Mouse (Mus musculus): ENCODE data around the gene Ube4a. TPM values are rescaled to one million over a fixed set of nuclear protein-coding genes. Genes with fewer than 3 reads are reported as not detected.

Gene Ube4a
- total RNA-seq (2014; rRNA removed) (40.9 and 51.5 TPM in 2 replicates), polyA plus RNA-seq (2015; fragmentation: Nextera tagmentation; extraction: Ambion mirVana) (22.6 and 28.9 TPM in 2 replicates)

DNA sequence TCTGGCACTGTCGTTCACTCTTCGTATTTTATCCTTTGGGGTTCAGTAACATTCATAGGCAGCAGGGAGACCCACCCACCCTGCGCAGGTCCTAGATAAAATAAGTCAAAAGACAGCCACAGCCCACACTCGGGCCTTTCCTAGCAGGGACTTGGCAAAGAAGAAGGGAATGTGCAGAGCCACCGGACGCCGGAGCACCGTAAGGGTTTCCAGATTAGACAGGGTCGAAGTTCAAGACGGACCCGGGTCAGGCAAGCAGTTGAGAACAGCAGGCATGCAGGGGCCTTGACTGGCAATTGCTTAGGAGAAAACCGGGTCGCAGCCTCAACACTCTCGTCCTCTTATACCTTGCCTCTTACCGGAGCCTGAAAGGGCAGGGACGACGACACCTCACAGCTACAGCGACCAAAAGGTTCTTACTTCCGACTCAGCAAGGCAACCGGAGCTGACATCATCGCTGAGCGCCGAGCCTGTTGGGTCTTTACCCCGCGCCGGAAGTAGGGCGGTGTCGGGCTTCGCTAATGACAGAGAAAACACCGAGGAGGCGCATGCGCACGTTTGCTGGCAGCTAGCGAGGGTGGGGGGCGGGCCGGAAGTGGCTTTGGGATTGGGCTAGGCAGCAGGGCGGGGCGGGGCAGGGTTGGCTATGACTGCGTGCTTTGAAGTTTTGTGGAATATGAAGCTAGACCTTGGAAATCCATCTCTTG is at the start of gene Ube4a:
Gene Ube4a (minus strand): TSS at position 475 of the 707 bp plus-strand sequence.
- peak within 1 kb of the TSS; percentile 71 for H3K4me2 ChIP-seq (ENCODE audit: low read depth)
- H3K9me3 ChIP-seq (ENCODE audit: low read length), result no peaks in the 10 kb centered on the region
- peak; percentile 97 for ATAC-seq
- H3K27ac ChIP-seq (ENCODE audit: low read depth, low read length), result peak within 1 kb of the TSS; percentile 74
- peak; percentile 100 for DNase-seq
- WGBS, result 3% methylated on average over 39 of the region's 39 CpGs
- peak within 1 kb of the TSS; percentile 79 for H3K9ac ChIP-seq
- no peak for TF ChIP-seq CTCF (IDR thresholded peaks at IDR 0.05; ENCODE audit: low read depth)
- H3K27me3 ChIP-seq (ENCODE audit: insufficient read depth, low read length), result no peaks in the 10 kb centered on the region; the same call in 1 of the 2 replicates
- H3K4me1 ChIP-seq (ENCODE audit: insufficient read depth), result peaks cover 14% of the 10 kb centered on the region
- peaks cover 17% of the 10 kb centered on the region; the same call in 1 of the 2 replicates for H3K36me3 ChIP-seq (ENCODE audit: insufficient read depth)
- H3K4me3 ChIP-seq (ENCODE audit: low read depth, low read length), result peak within 1 kb of the TSS; percentile 93

DNA sequence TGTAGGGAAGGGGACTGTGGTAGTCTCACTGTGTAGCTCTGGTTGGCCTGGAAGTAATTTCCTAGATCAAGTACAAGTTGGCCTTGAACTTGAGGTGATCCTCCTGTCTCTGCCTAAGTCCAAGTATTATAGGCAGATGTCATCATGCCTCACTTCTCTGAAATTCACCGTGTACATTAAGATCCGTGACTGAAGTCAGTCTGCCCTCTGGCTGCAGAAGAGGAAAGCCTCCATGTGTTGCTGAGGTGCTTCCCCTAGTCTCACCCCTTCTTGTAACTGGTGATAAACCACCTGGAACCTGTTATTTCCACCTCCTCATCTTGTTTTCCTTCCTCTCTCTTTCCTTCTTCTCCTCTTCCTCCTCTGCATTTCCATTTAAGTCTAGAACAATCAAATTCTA is 49.5 kb upstream of the Ube4a start:
- ATAC-seq (no peak), DNase-seq (no peak)
- Histone ChIP-seq H3K27me3 (ENCODE audit: insufficient read depth, low read length) (no peaks in the 10 kb centered on the region), H3K4me2 (ENCODE audit: low read depth) (no peak overlapping the region), H3K4me1 (ENCODE audit: insufficient read depth) (no peaks in the 10 kb centered on the region), H3K27ac (ENCODE audit: low read depth, low read length) (no peak overlapping the region), H3K9me3 (ENCODE audit: low read length) (no peaks in the 10 kb centered on the region), H3K36me3 (ENCODE audit: insufficient read depth) (no peaks in the 10 kb centered on the region), H3K4me3 (ENCODE audit: low read depth, low read length) (no peak overlapping the region), H3K9ac (no peak overlapping the region)
- no peak for TF ChIP-seq CTCF (IDR thresholded peaks at IDR 0.05; ENCODE audit: low read depth)
- WGBS, result 36% methylated on average over 2 of the region's 2 CpGs

DNA sequence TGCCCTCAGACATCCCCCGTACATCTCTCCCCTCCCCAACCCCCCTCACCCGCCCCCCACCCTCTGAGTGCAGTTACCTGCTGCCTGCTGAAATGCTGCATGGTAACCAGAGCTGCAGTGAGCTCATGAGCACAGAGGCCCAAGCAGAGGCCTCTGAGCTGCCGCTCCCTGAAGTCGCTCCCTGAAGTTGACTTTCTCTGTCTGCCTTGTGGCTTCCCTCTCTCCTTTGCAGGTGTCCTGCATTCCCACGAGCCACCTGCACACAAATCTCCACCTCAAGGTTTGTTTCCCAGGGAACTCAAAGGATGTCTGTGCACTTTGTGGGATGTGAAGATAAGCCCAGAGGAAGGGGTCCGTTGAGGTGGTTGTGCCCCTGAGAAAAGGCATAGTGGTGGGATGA is 45.9 kb upstream of the Ube4a start:
- Histone ChIP-seq H3K4me2 (ENCODE audit: low read depth) (no peak overlapping the region), H3K27me3 (ENCODE audit: insufficient read depth, low read length) (no peaks in the 10 kb centered on the region), H3K9ac (no peak overlapping the region), H3K36me3 (ENCODE audit: insufficient read depth) (no peaks in the 10 kb centered on the region), H3K27ac (ENCODE audit: low read depth, low read length) (no peak overlapping the region), H3K4me3 (ENCODE audit: low read depth, low read length) (no peak overlapping the region), H3K4me1 (ENCODE audit: insufficient read depth) (no peaks in the 10 kb centered on the region), H3K9me3 (ENCODE audit: low read length) (no peaks in the 10 kb centered on the region)
- 60% methylated on average over 6 of the region's 6 CpGs for WGBS
- DNase-seq (no peak), ATAC-seq (no peak)
- TF ChIP-seq CTCF (IDR thresholded peaks at IDR 0.05; ENCODE audit: low read depth), result no peak

DNA sequence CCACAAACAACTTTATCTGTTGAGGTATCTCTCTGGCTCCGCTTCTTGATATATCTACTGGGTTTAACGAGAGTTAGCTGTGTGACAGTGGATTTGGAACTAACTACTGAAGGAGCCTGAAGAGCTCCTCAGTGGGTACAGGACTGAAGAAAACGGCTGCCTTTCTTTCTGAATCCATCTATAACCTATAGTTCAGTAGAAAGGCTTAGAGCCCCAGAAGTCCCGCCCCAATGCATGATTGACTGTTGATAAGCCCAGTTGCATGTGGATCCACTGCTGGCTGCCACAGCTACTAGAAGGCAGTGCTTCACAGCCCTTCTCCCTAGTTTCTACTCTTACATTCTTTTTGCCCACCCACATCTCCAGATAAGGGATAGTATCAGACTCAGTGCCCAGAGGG is 45.1 kb upstream of the Ube4a start:
- Histone ChIP-seq H3K4me2 (ENCODE audit: low read depth) (no peak overlapping the region), H3K4me1 (ENCODE audit: insufficient read depth) (no peaks in the 10 kb centered on the region)
- no peak for TF ChIP-seq CTCF (IDR thresholded peaks at IDR 0.05; ENCODE audit: low read depth)

DNA sequence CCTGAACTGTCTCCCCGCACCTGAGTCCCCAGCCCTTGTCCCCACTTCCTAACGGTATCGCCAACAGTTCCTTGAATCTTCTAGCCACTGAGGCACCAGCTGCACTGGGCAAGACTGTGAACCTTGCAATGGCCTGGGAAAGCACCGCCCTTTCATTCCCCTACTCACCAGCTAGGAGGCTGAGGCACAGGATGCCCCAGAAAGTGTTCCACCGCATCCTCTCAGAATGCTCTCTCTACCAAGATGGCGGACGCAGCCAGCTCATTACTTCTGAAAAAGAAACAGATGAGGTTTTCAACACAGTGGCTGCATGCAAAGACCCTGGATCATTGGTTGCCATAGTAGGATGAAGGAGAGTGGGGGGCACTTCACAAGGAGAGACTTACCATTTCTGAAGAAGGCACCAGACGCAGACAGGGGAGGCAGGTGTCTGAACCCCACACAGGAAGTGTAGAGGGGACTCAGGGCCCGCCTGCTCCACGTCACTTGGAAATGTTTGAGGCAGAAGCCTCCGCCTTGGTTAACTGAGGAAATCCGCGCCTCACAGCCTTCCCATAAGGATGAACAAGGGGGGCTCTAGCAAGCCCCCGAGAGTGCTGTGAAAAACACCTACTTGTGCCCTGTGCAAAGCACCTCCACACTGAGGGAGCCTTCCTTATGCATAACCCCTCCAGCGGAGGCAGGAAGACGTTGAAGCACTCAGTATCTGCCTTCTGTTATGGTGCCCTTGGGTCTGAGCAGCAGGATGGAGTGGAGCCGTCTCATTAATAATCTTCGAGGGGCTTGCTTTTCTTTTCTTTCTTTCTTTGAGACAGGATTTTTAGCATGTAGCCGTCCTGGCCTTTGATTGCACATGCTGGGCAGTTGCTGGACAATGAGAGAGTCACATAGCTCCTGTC is 44.0 kb upstream of the Ube4a start, which contains the start of gene Cd3e:
Gene Cd3e (minus strand): TSS at position 448 of the 899 bp plus-strand sequence.
- WGBS, result 77% methylated on average over 19 of the region's 19 CpGs
- no peak for DNase-seq
- H3K4me2 ChIP-seq (ENCODE audit: low read depth), result no peak within 1 kb of the TSS
- H3K36me3 ChIP-seq (ENCODE audit: insufficient read depth), result no peaks in the 10 kb centered on the region
- no peaks in the 10 kb centered on the region for H3K27me3 ChIP-seq (ENCODE audit: insufficient read depth, low read length)
- no peak for ATAC-seq
- H3K4me3 ChIP-seq (ENCODE audit: low read depth, low read length), result no peak within 1 kb of the TSS
- H3K9me3 ChIP-seq (ENCODE audit: low read length), result no peaks in the 10 kb centered on the region
- H3K27ac ChIP-seq (ENCODE audit: low read depth, low read length), result no peak within 1 kb of the TSS
- H3K4me1 ChIP-seq (ENCODE audit: insufficient read depth), result no peaks in the 10 kb centered on the region
- no peak for TF ChIP-seq CTCF (IDR thresholded peaks at IDR 0.05; ENCODE audit: low read depth)
- no peak within 1 kb of the TSS for H3K9ac ChIP-seq

More for the DNA sequence above, 45.1 kb upstream of the Ube4a start:
- H3K27ac ChIP-seq (ENCODE audit: low read depth, low read length), result no peak overlapping the region
- DNase-seq, result no peak
- no peak overlapping the region for H3K9ac ChIP-seq
- no peaks in the 10 kb centered on the region for H3K9me3 ChIP-seq (ENCODE audit: low read length)
- no peak for ATAC-seq
- H3K27me3 ChIP-seq (ENCODE audit: insufficient read depth, low read length), result no peaks in the 10 kb centered on the region
- no peaks in the 10 kb centered on the region for H3K36me3 ChIP-seq (ENCODE audit: insufficient read depth)
- 83% methylated on average over 4 of the region's 4 CpGs for WGBS
- no peak overlapping the region for H3K4me3 ChIP-seq (ENCODE audit: low read depth, low read length)

DNA sequence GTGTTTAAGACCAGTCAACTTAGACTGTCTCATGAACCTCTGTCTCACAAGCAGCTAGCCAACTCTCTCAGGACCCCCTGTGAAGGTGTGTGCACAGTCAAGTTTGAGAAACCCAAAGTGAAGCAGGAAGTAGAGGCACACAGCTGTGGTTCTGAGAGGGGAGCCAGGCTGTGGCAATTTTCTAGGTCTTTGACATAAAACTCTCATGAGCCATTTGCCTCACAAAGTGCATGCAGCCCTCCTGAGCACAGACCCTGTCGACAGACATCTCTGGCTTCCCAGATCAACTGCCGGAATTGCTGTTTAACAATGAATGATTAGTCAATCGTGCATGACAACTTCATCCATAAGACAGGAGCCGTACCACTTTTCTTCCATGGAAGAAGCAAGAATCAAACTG is 42.9 kb upstream of the Ube4a start:
- H3K4me1 ChIP-seq (ENCODE audit: insufficient read depth), result no peaks in the 10 kb centered on the region
- no peak overlapping the region for H3K9ac ChIP-seq
- H3K36me3 ChIP-seq (ENCODE audit: insufficient read depth), result no peaks in the 10 kb centered on the region
- no peak overlapping the region for H3K27ac ChIP-seq (ENCODE audit: low read depth, low read length)
- no peak for DNase-seq
- no peak for TF ChIP-seq CTCF (IDR thresholded peaks at IDR 0.05; ENCODE audit: low read depth)
- H3K4me3 ChIP-seq (ENCODE audit: low read depth, low read length), result no peak overlapping the region
- 64% methylated on average over 4 of the region's 4 CpGs for WGBS
- no peak overlapping the region for H3K4me2 ChIP-seq (ENCODE audit: low read depth)
- H3K9me3 ChIP-seq (ENCODE audit: low read length), result no peaks in the 10 kb centered on the region
- ATAC-seq, result no peak
- no peaks in the 10 kb centered on the region for H3K27me3 ChIP-seq (ENCODE audit: insufficient read depth, low read length)

DNA sequence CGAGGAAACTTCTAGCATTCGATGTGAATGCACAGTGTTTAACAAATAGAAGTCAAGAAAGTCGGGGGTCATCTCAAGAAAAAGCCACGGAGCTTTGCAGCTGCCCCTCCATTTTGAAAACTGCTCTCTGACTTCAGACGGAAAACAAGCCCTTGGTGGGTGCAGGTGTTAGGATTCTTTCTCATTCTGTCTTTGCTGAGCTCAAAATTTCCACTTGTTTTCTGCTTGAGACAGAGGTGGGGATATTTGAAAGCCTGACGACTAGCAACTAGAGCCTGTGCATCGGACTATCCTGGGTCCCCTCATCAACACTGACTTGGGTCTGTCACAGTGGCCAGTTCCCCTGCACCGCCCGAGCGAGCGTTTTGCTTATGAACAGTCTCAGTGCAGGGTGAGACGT is 42.0 kb upstream of the Ube4a start:
- 78% methylated on average over 12 of the region's 12 CpGs for WGBS
- Histone ChIP-seq H3K4me3 (ENCODE audit: low read depth, low read length) (no peak overlapping the region), H3K9ac (no peak overlapping the region), H3K9me3 (ENCODE audit: low read length) (no peaks in the 10 kb centered on the region), H3K36me3 (ENCODE audit: insufficient read depth) (no peaks in the 10 kb centered on the region), H3K4me1 (ENCODE audit: insufficient read depth) (no peaks in the 10 kb centered on the region), H3K4me2 (ENCODE audit: low read depth) (no peak overlapping the region), H3K27me3 (ENCODE audit: insufficient read depth, low read length) (no peaks in the 10 kb centered on the region), H3K27ac (ENCODE audit: low read depth, low read length) (no peak overlapping the region)
- ATAC-seq, result no peak
- TF ChIP-seq CTCF (IDR thresholded peaks at IDR 0.05; ENCODE audit: low read depth), result no peak
- no peak for DNase-seq
